Mouse (Mus musculus) naive thymus-derived CD4-positive, alpha-beta T cell, adult 2 months (primary cell): ENCODE measurements around the gene Acsbg1.

Source experiments
- DNase-seq: peaks from one replicate; pipeline ENCODE4 v3.0.0-alpha.2; 2011; ENCODE audit warnings: low read depth

The Acsbg1 gene

DNA sequence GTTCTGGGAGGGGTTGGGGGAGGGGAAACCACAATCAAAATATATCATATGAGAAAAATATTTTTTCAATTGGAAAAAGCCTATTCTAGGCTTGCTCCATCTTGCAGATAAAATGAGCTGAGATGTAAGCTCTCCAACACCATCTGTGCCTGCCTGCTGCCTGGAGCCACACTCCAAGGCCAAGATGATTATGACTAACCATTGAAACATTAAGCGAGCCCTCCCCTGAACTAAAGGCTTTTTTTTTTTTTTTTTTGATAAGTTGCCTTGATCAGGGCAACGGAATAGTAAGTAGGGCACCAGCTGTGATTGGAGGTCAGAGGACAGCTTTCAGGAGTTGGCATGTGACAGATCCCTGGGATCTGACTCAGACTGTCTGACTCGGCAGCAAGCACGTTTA, 6.8 kb upstream of the Acsbg1 start:
- no peak for DNase-seq

- DNase-seq, result no peak
Measured at GRCm38 (mm10) chr9:54666116-54666515, 4.4 kb upstream of the Acsbg1 start.

DNA sequence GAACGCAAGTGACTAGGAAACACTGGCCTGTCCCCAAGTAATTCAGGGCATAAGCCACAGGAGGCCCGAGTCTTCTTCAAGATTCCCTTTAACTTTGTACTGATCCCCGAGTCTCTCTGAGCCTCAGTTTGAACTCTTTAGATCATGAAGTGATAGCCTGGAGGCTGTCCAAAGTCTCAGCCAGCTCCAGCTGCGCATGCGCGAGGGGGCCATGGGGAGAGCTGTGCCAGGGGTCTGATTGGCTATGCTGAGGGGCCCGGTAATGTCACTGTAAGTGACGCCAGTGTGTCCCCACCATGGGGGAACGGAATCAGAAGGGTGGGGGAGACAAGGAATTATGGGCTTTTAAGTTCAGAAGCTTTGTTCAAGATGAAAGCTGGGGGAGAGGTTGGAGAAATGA, 2.7 kb upstream of the Acsbg1 start:
- DNase-seq, result no peak

GRCm38 (mm10) chr9:54658773-54659172, 2.9 kb downstream of the Acsbg1 start:
- no peak for DNase-seq

DNA sequence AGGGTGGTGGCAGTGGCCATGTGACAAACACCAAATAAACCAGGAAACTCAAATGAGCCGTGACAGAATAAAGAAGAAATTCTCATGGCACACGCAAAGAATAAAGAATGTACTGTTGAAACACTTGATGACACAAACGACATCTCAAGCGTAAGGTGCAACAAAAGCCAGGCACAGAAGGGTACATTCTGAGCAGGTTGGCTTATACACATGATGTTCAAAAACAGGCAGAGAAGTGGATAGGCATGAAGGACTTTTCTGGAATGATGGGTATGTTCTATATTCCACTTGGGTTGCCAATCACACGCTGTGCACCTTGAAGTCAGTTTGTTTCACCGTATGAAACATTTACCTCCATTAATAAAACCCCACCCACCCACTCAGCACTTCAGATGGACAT, 5.3 kb downstream of the Acsbg1 start:
- DNase-seq, result no peak

GRCm38 (mm10) chr9:54655846-54656245, 5.8 kb downstream of the Acsbg1 start:
- DNase-seq, result no peak

GRCm38 (mm10) chr9:54652778-54653177, 8.9 kb downstream of the Acsbg1 start:
- no peak for DNase-seq

GRCm38 (mm10) chr9:54649360-54649759, 12.3 kb downstream of the Acsbg1 start:
- no peak for DNase-seq

DNA sequence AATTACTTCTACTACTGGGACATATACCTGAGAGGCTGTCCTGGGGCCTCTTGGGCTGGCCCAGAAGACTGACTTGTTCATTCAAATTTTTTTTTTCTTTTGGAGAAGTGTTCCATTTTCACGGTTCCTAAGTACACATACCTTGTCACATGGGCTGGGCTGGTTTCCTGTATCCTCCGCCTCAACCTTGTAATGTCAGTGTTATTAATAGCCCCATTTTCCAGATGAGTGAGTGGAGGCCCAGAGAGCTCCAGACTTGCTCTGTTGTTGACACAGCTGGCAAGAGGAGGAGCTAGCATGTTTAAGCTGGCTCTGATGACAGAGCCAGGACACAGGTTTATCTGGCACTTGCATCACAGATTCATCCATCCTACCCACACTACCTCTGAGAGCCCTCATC, 14.2 kb downstream of the Acsbg1 start:
- DNase-seq, result no peak

DNA sequence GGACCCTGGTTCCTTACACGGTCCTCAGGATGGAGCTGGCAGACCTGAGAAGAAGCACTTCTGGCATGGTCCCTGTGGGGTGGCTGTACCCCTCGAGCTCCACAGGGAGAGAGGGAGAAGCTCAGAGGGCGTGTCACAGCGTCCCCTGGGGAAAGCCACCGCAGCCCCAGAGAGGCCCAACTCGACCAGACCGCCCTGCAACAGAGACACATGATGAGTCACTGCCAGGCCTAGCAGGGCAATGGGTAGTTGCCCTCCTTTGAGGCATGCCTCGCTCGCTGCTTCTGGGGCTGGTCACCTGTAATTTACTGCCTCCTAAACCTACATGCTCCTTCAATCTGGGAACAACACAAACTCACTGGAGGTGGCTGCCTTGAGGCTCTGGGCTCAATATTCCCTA, 15.4 kb downstream of the Acsbg1 start:
- DNase-seq, result no peak

GRCm38 (mm10) chr9:54645530-54645929, 16.1 kb downstream of the Acsbg1 start:
- DNase-seq, result no peak

DNA sequence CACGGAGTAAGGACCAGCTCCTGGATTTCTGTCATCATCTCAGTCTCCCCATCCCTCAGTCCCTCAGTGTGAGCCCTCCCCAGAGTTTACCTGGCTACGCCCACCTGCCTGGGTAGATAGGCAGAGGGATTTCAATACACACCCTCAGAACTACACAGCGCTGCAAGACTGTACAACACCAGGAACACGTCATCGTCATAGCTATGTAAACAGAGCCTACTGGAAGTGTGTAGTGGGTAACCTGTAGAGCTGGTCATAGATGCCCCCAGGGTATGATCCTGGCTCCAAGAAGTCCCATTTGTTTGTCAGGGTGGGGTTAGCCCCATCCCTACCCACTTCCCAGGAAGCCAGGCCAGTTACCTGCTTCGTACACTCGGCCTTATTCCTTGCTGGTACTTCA, 18.5 kb downstream of the Acsbg1 start:
- DNase-seq, result no peak

GRCm38 (mm10) chr9:54642556-54642955, 19.1 kb downstream of the Acsbg1 start:
- DNase-seq, result peak; percentile 64

DNA sequence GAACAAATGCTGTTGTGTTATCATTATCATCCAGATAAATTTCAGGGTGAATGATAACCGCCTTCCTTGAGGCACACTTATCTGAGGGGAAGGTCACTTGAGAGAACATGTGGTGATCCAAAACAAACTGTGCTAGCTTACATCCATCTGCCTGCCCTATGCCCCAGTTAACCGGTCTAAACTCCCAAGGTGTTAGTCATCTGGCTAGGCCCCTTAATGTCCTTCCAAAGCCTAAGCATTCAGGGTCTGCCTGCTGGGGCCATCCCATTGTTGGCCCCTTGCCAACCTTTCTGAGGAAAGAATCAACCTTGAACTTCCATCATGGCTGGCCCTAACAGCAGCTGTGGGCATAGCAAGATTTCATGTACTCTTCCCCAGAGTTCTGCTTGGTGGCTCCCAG, 19.5 kb downstream of the Acsbg1 start:
- no peak for DNase-seq

- DNase-seq, result no peak
Measured at GRCm38 (mm10) chr9:54641548-54641947, 20.1 kb downstream of the Acsbg1 start.

DNA sequence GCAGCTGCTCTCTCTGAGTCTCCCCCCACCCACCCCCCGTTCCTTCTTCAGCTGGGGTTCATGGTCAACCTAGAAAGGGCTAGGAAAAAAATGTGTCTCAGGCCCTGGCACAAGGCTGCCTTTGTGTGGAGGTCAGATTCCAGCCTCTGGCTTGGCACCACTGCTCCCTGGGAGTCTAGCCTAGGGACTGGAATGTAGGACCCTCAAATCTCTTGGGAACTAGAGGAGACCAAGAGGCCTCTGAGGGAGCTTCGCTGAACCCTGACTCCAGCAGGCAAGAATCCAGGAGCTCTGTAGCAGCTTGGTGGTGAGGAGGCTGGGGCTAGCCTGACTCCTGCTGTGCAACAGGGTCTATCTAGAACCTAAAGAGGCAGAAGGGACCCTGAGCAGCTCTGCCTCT, 22.5 kb downstream of the Acsbg1 start:
- no peak for DNase-seq

- no peak for DNase-seq
Measured at GRCm38 (mm10) chr9:54637510-54638314, 24.0 kb downstream of the Acsbg1 start.

DNA sequence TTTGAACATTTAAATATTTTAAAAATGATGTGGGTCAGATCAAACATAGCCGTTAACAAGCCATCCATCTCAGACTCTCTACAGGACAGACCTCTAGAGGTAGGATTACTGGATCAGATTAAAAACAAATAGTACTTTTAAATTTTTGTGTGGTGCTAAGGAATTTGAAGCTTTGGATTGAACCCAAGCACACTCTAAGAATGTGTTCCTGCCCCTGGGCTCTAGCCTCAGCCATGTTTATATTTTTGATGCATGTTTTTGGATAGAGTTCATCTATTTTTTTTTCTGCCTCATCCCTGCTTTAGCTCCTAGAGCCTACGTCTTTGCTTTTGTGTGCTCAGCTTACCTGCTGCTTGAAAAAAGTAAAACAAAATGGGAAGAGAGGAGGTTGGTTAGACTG, 28.3 kb downstream of the Acsbg1 start:
- no peak for DNase-seq

DNA sequence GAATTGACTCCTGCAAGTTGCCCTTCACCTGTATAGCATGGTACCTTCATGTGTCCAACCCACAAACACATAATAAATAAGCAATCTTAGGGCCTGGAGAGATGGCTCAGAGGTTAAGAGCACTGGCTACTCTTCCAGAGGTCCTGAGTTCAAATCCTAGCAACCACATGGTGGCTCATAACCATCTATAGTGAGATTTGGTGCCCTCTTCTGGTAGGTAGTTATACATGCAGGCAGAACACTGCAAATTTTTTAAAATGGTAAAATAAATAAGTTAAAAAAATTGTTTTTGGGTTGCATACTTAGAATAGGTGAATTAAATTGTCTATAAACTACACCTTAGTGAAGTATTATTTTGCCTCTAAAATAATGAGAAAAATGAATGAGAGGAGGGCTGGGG, 30.8 kb downstream of the Acsbg1 start:
- no peak for DNase-seq

DNA sequence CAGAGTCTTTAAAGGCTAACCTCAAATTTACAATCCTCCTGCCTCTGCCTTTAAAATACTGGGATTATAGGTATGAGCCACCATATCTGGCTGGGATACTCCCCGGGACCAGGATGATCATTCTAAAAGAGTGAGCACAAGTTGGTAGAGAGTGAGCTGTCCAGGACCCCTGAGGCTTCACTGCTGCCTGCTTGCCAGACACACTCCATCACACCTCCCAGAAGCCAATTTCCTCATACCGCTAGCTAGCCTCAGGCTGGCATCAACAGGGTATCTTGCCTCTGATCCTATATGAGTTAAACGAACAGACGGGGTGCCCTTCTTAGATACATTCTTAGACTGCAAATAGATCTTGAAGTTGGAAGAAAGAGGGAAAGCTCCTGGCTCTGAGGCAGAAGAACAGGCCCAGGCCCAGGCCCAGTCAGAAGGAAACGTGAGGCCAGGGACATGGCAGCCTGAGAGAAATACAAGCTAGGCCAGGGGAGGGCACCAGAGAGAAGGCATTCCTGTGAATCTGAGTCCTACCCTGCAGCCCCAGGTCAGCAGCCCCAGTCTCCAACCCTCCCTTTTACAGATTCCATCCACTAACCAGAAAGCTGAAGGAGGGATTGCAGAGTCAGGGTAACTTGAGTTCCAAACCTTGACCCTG, 31.9 kb downstream of the Acsbg1 start:
- DNase-seq, result no peak

DNA sequence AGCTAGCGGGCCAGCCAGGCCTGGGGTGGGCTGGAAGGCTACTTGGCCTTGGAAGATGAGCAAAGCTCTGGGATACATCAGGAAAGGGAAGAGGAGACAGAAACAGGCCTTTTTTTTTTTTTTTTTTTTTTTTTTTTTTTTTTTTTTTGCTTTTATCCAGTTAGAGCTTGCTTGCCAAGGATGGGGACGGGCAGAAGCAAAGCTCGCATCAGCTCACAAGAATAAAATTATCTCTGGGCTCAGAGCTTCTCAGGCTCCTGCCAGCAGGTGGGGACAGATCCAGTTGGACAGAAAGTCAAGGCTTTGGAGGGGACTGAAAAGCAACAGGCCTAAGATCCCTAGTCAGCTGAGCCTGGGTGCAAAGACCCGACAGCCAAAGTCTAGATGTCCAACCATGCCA, 32.9 kb downstream of the Acsbg1 start:
- no peak for DNase-seq

DNA sequence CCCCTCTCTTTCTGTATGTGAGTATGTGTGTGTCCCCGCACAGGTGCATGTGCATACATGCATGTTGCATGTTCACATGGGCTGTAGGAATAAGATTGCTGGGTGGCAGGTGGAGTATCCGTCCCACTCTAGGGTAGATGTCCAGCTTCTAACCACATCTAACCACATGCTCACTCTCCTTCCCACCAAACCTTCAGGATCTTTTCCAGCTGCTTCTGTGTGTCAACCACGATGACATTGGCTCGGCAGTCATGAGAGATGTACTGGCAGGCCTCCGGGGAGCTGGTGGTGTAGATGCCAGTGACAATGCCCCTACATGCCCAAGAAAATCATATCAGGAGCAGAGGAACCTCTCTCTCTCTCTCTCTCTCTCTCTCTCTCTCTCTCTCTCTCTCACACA, 34.4 kb downstream of the Acsbg1 start:
- DNase-seq, result no peak

GRCm38 (mm10) chr9:54614182-54614850, 47.4 kb downstream of the Acsbg1 start:
- peak; percentile 78 for DNase-seq
